Mouse (Mus musculus): ENCODE results near the gene Ssr3. TPM values are rescaled to one million over a fixed set of nuclear protein-coding genes. Genes with fewer than 3 reads are reported as not detected.

Gene Ssr3
- total and polyA plus RNA-seq, 3 experiments, result 38.5 to 179 (median 169) TPM

Other genes starting within 250 kb of the Ssr3 start
- 10 to 100 TPM; 14.9 to 19.1 TPM for gene Tiparp, start 135.8 kb upstream of the Ssr3 start, total RNA-seq (2021)
- gene Tiparp, start 135.8 kb upstream of the Ssr3 start, polyA plus RNA-seq (2012; rRNA removed), result 2.9 and 3.2 TPM in 2 replicates